Mouse (Mus musculus) heart, adult 18-20 months (tissue): ENCODE measurements around the gene Cxcr3. TPM values are rescaled to one million over a fixed set of nuclear protein-coding genes. Genes with fewer than 3 reads are reported as not detected.

Source experiments
- DNase-seq, 2 experiments: peaks; one replicate each; pipeline ENCODE4 v3.0.0; 2021 to 2022; ENCODE audit warnings: mixed read lengths in 1 of 2
- long read RNA-seq, 2 experiments: library from polyadenylated mRNA; stranded (forward); transcript quantifications; one replicate each; pipeline ENCODE4 v2.0.0; 2021
- total RNA-seq, 2 experiments: library from RNA; stranded (reverse); gene quantifications; 2 replicates each; pipeline ENCODE4 v1.2.3; 2021

Gene Cxcr3
- total RNA-seq: under 1 TPM; 0.20 to 0.54 TPM
- long read RNA-seq, experiment 1: 0 reads
- long read RNA-seq, experiment 2: 0 reads

DNA sequence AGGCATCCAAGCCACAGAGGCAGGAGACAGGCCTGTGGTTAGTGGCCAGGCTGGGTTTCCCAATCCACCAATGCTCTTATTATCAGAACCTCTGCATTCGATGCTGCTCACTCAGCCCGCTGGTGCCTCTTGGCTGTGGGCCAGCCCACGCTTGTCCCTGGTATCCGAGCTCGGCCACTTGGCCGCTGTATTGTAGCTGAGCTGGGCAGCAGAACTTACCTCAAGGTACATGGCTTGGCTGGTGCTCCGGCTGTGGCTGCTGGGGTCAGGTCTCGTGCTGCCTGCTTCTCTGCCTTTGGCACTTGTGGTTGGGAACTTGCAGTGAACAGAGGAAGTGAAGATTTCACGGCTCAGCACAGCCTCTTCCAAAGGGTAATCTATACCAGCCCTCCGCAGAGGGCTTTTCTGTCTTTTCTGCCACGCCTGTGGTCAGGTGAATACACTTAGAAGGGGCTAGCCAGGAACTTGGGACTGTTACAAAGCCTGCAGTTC is at the start of gene Cxcr3:
Gene Cxcr3 (minus strand): TSS at position 442 of the 492 bp plus-strand sequence.
- peak; percentile 52 for DNase-seq

DNA sequence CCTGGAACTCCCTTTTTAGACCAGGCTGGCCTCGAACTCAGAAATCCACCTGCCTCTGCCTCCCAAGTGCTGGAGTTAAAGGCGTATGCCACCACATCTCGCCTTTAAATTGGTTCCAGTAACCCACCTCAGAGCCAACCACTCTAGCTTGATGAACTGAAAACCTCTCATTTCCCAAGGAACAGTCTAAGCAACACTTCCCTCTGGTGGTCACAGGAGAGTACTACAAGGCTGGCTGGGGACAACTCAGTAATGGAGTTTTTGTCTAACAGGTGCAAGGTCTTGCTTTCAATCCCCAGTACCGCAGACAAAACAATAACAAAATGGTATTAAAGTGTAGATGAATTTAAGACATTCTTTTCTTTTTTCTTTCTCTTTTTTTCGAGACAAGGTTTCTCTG is 38.0 kb upstream of the Cxcr3 start:
- DNase-seq: peak; percentile 27 to 74

DNA sequence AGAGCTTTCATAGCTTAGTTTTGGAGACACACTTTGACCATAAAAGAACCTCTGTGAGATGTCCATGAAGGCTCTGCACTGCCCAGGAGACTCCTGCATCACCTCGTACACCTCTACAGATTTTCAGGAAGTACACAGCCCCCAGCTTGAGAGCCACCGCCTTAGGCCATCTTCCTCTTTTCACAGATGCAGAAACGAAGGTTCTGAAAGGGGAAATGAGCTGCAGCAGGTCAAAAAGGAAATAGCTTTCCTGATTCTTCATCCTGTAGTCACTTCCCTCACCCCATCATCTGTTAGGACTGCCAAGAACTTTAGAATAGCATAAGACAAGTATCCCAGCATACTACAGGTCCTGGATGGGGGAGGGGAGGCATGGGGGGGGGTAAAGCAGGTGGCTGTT is 36.2 kb upstream of the Cxcr3 start:
- DNase-seq: peak in 1 of 2 experiments; percentile 3

DNA sequence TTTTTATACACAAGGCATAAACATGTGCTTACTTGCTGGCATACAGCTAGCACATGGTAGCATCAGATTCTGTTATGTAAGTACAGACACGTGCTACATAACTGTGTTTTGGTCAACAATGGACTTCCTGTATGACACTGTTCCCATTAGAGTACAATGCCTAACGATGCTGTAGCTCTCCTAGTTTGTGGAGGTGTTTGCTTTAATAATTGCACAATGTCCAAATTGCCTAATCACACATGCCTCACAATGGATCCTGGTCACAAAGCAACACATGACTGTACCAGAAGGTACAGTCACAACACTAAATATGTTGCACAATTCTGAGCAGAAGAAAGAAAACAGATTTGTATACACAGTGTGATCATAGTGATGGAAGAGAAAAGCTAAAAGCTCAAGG is 35.4 kb upstream of the Cxcr3 start:
- DNase-seq: no peak

DNA sequence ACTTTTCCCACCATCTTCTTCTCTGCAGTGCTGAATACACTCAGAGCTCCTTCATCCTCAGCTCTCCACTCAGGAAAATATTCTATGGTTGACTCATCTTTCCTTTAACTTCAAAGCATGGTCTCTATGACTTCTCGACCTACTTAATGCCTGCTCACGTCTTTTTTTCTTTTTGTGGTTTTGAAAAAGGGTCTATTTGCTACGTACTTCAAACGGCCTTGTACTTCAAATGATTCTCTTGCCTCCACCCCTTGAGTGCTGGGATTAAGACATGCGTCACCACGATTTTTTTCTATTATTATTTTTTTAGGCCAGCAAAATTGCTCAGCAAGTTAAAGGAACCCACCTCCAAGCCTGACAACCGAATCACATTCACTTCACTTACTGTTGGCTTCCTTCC is 33.2 kb upstream of the Cxcr3 start:
- DNase-seq: no peak

DNA sequence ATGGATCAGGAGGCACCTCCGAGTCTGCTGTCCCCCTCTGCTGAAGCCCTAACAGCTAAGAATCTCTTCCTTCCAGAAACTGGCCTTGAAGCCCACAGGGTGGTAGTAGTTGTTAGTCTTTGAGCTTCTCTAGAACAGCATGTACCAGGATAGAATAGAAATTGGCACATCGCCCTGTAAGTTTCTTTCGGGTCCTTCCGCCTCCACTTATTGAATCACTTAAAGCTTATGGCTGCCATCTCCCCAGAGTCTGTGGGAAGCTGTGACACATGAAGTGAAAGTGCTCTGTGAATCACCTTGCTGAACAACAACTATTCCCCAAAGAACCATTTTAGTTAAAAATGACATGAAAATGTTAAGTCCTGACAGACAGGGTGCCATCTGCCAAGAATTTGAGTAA is 31.0 kb upstream of the Cxcr3 start:
- DNase-seq: no peak

DNA sequence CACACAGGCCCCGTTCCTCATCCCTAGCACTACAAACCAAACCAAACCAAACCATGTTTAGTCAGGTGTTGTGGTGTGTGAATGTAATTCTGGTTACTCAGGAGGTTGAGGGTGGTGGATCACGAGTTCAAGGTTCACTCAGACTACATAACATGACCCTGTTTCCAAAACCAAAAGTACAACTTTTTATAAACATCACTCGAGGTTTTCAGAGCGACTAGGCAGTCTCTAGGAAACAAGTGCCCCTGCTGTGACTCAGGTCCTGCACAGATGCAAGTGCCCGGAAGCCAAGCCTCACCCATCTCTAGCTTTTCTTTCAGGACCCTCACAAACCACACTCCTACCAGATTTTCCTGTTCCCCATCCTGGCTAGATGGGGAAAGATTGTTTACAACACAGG is 30.6 kb upstream of the Cxcr3 start:
- no peak for DNase-seq

DNA sequence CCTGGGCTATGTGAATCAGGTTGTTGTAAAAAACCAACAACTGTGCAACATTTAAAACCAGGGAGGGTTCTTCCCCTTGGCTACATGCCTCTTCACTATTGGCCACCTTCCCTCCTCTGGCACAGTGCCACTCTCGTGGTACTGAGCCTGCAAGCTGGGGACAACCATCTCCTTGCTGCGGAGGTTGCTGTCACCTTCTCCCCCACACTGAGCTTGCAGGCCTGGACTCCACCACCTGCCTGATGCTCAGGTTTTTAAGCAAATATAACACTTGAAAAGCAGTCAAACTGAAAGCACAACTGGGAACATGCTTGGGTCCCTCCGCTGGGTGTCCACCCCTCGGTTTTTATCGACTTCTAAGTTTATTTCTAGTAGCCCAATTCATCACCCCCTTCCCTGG is 20.4 kb upstream of the Cxcr3 start:
- no peak for DNase-seq

DNA sequence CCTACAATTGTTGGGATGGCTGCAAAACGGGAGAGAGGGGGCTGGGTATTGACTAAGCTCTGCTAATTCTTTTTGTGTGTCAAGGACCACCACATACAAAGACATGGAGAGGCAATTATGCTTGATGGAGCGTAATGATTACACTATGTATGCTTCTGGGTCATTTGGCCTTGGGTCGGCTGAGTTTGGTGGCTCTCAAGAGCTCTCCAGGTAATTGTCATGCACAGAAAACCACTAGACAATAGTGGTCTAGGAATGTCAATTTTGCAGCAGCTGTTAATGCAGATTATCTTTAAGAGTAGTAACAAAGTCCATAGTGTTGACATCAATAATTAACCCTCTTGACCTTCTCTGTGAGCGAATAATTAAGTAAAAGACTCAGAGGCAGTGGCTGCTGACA is 16.1 kb upstream of the Cxcr3 start:
- DNase-seq: no peak

DNA sequence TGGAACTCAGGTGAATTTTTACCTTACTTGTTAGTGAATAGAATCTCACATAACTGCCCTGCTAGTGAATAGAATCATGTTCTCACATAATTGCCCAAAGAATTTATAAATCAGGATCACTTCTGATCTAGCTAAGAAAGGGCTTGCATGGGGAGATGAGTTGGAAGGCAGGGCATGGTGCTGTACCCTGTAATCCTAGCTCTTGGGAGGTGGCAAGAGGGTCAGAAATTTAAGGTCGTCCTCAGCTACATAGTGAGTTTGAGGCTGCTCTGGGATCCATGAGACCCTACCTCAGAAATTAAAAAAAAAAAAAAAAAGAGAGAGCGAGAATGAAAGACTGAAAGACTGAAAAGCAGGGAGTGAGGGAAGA is 7.0 kb upstream of the Cxcr3 start:
- DNase-seq: no peak

DNA sequence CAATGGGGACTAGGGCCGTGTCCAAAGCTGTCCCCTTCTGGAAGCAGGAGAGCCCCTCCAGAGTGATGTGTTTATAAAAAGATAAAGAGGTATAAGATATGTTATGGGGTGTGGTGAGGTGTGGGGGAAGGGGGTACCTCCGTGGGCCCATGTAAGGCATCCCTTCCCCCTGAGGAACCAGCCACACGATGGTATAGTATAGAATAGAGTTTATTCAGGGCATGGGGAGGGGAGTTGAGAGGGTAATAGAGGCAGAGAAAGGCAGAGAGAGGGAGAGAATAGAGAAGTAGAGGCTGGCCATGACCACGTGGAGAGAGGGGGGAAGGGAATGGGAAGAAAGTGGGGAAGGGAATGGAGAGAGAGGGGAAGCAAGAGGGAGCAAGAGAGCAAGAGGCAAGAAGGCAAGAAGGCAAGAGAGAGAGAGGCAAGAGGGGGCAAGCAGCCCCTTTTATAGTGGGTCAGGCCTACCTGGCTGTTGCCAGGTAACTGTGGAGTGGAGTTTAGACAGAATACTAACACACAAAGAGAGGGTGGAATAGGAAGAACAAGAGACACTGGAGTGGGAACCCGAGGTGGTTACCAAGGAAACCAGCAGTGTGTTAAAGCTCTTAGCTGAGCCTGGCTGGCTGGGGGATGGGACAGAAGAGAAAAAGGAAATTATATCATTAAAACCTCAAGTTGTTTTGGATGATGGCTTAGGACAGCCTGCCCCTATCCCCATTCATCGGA is 6.4 kb upstream of the Cxcr3 start:
- no peak for DNase-seq

DNA sequence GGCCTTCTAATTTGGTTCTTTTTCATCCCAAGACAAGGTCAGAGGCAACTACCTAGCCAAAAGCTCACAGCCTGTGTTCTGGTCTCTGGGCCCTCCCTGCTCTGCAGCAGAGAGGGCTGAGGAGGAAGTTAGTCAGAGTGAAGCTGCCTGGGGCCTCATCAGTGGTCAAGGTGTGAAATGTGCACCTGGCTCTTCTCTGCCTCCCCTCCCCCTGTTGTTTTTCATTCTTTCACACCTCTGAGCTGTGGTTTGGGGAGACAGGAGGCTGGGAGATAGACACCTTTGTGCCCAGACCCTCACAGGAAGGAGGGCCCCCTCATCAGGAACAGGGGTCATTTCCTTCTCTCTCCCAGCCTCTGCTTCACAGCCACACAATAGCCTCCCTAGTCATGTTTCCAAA is 3.1 kb upstream of the Cxcr3 start:
- no peak for DNase-seq

DNA sequence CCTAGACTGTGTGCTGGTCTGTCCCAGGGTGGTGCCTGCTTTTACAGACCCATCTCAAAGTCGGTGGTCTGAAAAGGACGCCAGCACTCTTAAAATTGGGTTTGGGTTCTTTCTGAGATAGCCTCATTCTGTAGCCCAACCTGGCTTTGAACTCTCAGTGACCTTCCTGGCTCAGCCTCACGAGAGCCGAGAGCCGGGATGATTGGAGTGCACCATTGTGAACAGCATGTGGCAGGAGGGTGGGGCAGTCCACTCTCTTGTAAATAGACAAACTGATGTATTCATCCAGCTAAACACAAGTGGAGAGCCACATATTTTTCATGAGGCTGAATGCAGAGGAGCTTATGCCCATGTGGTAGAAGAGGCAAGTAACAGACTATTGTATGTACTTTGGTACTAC is 912 bp upstream of the Cxcr3 start:
- no peak for DNase-seq

DNA sequence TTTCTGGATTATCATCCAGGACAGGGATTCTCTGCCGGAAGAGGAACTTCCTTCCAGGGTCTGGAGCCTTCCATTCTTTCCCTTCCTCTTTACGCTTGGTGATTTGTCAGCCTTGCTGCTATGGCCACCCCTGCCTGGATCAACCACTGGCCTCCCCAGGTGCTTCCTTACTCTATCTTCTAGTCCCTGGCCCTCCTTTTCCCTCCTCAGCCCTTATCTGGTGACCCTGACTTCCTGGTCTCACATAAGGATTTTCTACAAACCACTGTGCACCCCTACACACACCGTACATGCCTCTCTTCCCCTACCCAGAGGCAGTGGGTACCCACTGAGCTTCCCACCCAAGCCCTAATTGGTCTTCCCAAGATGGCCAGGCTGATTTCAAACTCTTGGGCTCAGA is 781 bp downstream of the Cxcr3 start:
- DNase-seq: no peak

DNA sequence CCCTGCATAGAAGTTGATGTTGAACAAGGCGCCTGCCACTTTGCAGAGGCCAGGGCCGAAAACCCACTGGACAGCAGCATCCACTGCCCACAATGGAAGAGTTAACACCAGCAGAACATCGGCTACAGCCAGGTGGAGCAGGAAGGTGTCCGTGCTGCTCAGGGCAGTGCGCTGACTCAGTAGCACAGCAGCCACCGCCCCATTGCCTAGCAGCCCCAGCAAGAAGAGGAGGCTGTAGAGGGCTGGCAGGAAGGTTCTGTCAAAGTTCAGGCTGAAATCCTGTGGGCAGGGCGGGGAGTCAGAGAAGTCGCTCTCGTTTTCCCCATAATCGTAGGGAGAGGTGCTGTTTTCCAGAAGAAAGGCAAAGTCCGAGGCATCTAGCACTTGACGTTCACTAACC is 1.4 kb downstream of the Cxcr3 start:
- no peak for DNase-seq

DNA sequence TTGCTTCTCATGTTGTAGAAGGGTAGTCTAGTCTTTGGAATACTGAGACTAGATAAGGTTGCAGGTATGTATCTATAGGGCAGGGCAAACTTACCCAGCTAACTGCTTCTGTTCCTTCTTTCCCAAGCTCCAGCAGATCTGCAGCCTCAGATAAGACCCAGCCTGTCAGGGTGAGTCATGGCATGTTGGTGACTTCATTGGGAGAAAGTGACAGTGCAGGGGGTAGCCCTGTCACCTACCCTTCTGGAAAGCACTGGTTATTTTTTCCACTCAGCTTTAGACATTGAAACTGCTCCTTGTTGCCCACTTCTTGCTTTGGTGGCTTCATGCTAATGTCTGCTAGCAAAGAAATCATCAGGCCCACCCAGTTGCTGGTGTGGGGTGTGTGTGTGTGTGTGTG is 4.1 kb downstream of the Cxcr3 start:
- DNase-seq: no peak

DNA sequence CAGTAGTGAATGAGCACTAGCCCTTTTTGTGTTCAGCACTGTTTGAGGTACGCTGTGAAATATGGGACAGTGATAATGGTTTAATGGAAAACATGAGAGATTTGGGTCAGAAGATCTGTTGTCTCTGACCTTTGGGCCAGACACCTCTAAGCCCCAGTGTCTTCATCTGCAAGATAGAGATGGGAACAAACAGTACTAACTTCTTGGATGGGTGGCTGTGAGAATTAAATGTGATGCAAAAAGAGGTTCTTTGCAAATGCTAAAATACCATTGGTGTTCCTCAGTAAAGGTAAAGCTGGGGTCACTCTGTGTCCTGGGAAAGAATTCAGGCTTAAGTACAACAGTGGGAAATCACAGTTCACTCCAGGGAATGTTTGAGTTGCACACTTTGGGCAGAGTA is 13.7 kb downstream of the Cxcr3 start:
- DNase-seq: no peak

DNA sequence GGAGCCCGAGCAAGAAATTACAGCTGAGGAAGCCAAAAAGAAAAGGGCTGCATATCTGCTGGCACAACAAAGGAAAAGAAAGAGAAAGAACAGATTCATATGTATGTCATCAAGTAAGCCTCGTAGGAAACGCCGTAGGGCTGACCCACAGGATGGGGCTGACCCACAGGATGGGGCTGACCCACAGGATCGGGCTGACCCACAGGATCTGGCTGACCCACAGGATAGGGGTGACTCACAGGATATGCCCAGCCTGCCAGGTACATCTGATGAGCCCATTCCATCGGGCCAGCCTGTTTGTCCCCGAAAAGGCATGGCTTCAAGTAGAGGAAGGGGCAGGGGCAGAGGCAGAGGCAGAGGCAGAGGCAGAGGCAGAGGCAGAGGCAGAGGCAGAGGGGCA is 29.0 kb downstream of the Cxcr3 start:
- DNase-seq: no peak

DNA sequence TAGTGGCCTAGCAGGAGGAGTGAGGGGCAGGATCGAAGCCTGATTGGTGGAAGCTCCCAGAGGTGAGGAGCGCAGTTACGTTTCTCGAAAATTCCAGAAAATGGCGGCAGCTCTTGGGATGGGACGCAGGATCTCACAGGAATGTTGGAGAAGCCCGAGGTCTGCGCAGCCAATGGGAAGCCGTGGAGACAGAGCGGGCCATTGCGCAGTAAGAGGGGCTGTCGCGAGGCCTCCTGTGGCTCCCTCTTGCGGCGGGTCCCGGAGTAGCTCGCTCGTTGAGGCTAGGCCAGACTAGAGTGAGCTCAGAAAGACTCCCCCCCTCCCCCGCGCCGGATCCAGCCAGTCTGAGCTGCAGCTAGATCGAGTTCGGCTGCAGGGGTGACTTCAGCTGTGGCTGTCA is 35.8 kb downstream of the Cxcr3 start:
- DNase-seq: no peak

DNA sequence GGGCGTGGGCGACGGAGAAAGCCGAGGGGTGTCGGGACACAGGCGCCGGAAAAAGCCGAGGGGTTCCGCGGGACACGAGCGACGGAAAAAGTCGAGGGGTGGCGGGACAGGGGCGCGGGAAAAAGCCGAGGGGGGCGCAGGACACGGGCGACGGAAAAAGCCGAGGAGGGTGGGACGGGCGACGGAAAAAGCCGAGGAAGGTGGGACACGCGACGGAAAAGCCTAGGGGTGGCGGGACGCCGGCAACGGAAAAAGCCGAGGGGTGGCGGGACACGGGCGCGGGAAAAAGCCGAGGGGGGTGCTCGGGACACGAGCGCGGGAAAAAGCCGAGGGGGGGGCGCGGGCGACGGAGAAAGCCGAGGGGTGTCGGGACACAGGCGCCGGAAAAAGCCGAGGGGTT is 36.5 kb downstream of the Cxcr3 start:
- no peak for DNase-seq

DNA sequence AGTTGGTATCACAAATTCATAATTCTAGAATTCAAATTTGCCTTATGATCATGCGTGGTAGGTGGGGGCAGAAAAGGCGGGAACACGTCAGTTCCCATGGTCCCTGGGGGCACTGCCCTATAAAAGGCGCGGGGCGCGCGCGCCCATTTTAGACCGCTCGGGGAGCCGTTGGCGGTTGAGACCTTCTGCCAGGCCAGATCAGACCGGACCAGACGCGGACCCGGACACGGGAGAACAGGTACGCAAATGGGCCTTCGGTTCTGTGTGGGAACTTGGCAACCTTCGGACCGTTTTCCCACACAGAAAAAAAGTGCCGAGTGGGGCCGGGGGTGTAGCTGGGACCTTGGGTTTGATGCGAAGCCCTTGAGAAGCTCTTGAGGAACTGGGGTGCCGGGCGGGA is 38.4 kb downstream of the Cxcr3 start:
- DNase-seq: no peak
